Mouse (Mus musculus) cerebellum, postnatal 4 days (tissue): ENCODE results near the gene Mrps14.

Experiments used
- DNase-seq, 2 experiments: peaks; one replicate each; pipeline ENCODE4 v3.0.0; 2022; ENCODE audit warnings: low spot score in 2 of 2, mixed read lengths in 1 of 2

The Mrps14 gene

GRCm38 (mm10) chr1:160227196-160227595, 32.2 kb downstream of the Mrps14 start:
- DNase-seq = no peak

GRCm38 (mm10) chr1:160227850-160228249, 32.8 kb downstream of the Mrps14 start:
- no peak for DNase-seq

GRCm38 (mm10) chr1:160231013-160231412, 36.0 kb downstream of the Mrps14 start:
- peak in 1 of 2 experiments; percentile 26 for DNase-seq

- DNase-seq = no peak
Measured at GRCm38 (mm10) chr1:160232113-160232512, 37.1 kb downstream of the Mrps14 start.

GRCm38 (mm10) chr1:160233921-160234320, 38.9 kb downstream of the Mrps14 start:
- no peak for DNase-seq

GRCm38 (mm10) chr1:160237981-160238380, 43.0 kb downstream of the Mrps14 start:
- DNase-seq = no peak

GRCm38 (mm10) chr1:160238852-160239443, 43.9 kb downstream of the Mrps14 start:
- DNase-seq = no peak

- no peak for DNase-seq
Measured at GRCm38 (mm10) chr1:160240091-160240490, 45.1 kb downstream of the Mrps14 start.

- DNase-seq = no peak
Measured at GRCm38 (mm10) chr1:160244689-160245088, 49.7 kb downstream of the Mrps14 start.

GRCm38 (mm10) chr1:160245954-160246353, 50.9 kb downstream of the Mrps14 start:
- DNase-seq = no peak

GRCm38 (mm10) chr1:160246844-160247243, 51.8 kb downstream of the Mrps14 start:
- no peak for DNase-seq

- no peak for DNase-seq
Measured at GRCm38 (mm10) chr1:160247473-160247872, 52.5 kb downstream of the Mrps14 start.

- no peak for DNase-seq
Measured at GRCm38 (mm10) chr1:160249786-160250185, 54.8 kb downstream of the Mrps14 start.

- DNase-seq = no peak
Measured at GRCm38 (mm10) chr1:160250782-160251181, 55.8 kb downstream of the Mrps14 start.

GRCm38 (mm10) chr1:160251388-160252007, 56.5 kb downstream of the Mrps14 start:
- no peak for DNase-seq
